Mouse (Mus musculus) c-Kit-positive CD71-negative TER-119-negative erythroid progenitor cells, embryonic 14.5 days (primary cell): ENCODE data around the gene Gm17324.
A peak's percentile ranks its signal among the peaks of the same experiment; 100 is the strongest.
"Not testable (repeated sequence)": the region's sequence is repeated elsewhere in the genome, so short reads cannot be mapped to it uniquely, and the experiment has no call there.

Source experiments
- DNase-seq: peaks from one replicate; pipeline ENCODE4 v3.0.0-alpha.2; 2013; ENCODE audit warnings: low read depth

The Gm17324 gene

GRCm38 (mm10) chr9:78447973-78448873 lies at the start of gene Gm17324, which contains the start of gene Mto1:
TSS of gene Gm17324 (minus strand) at chr9:78448786.
TSS of gene Mto1 (plus strand) at chr9:78448208.
- DNase-seq: peak; percentile 87

GRCm38 (mm10) chr9:78493171-78493570 lies 44.6 kb upstream of the Gm17324 start:
- DNase-seq: no peak

- DNase-seq: no peak
These were observed 43.7 kb upstream of the Gm17324 start for GRCm38 (mm10) chr9:78492254-78492653.

GRCm38 (mm10) chr9:78491169-78491568 lies 42.6 kb upstream of the Gm17324 start:
- DNase-seq: no peak

GRCm38 (mm10) chr9:78488890-78489420 lies 40.4 kb upstream of the Gm17324 start, which contains the start of gene Eef1a1:
TSS of gene Eef1a1 (minus strand) at chr9:78489151.
- no peak for DNase-seq

- not testable (repeated sequence) for DNase-seq
These were observed 39.4 kb upstream of the Gm17324 start for GRCm38 (mm10) chr9:78488021-78488420.

- no peak for DNase-seq
These were observed 36.1 kb upstream of the Gm17324 start for GRCm38 (mm10) chr9:78484660-78485059.

- no peak for DNase-seq
These were observed 33.8 kb upstream of the Gm17324 start for GRCm38 (mm10) chr9:78482386-78482785.

- DNase-seq: peak; percentile 92
These were observed 33.1 kb upstream of the Gm17324 start for GRCm38 (mm10) chr9:78481423-78482331.

- no peak for DNase-seq
These were observed 32.2 kb upstream of the Gm17324 start for GRCm38 (mm10) chr9:78480706-78481358.

- DNase-seq: not testable (repeated sequence)
These were observed 31.6 kb upstream of the Gm17324 start for GRCm38 (mm10) chr9:78480227-78480626.

GRCm38 (mm10) chr9:78479308-78479707 lies 30.7 kb upstream of the Gm17324 start:
- DNase-seq: not testable (repeated sequence)

GRCm38 (mm10) chr9:78478009-78478605 lies 29.5 kb upstream of the Gm17324 start:
- DNase-seq: not testable (repeated sequence)

GRCm38 (mm10) chr9:78477021-78477551 lies 28.5 kb upstream of the Gm17324 start:
- DNase-seq: no peak

- DNase-seq: no peak
These were observed 28.0 kb upstream of the Gm17324 start for GRCm38 (mm10) chr9:78476531-78477020.

GRCm38 (mm10) chr9:78475873-78476272 lies 27.3 kb upstream of the Gm17324 start:
- no peak for DNase-seq

- DNase-seq: no peak
These were observed 26.8 kb upstream of the Gm17324 start for GRCm38 (mm10) chr9:78475383-78475780.

- no peak for DNase-seq
These were observed 26.3 kb upstream of the Gm17324 start for GRCm38 (mm10) chr9:78474771-78475382.

- DNase-seq: no peak
These were observed 25.7 kb upstream of the Gm17324 start for GRCm38 (mm10) chr9:78474270-78474669.

GRCm38 (mm10) chr9:78473588-78473987 lies 25.0 kb upstream of the Gm17324 start:
- no peak for DNase-seq
